Mouse (Mus musculus) heart, adult 2 months (tissue): ENCODE results near the gene Snrpa1.

Experiments used
- CTCF ChIP-seq: fragments of 200-600 bp; IDR thresholded peaks from 2 replicates; pipeline ENCODE4 v1.8.1; 2022; ENCODE audit warnings: antibody characterized with exemption, mild to moderate bottlenecking, moderate library complexity
- EP300 ChIP-seq: fragments of 200-500 bp; IDR thresholded peaks from 2 replicates; pipeline ENCODE4 v1.6.1; 2011; ENCODE audit warnings: low read depth, low read length, control low read depth; ENCODE audit not compliant: insufficient read depth
- POLR2A ChIP-seq: fragments of 200-500 bp; IDR thresholded peaks from 2 replicates; pipeline ENCODE4 v1.6.1; 2011; ENCODE audit warnings: mild to moderate bottlenecking, low read depth, low read length, control low read depth; ENCODE audit not compliant: insufficient read depth

DNA sequence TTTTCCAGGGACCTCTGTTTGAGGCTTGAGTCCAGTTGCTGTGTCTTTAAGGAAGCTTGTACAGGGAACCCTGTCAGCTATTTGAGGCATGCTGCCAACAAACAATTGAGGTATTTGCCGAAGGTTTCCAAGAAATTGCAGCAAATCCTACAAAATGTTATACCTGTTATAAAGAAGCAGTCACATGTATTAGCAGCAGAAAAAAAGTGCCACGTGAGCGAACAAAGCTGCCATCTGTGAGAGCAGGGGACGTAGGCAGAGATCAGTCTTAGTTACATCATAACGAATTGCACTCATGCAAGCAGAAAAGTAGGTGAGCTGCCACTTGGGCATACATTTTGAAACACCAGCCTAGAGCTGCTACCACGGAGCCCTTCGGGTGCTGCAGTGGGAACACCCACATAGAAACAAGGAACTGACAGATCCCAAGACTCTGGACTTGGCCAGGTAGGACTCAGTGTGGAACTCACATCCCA is 47.8 kb downstream of the Snrpa1 start:
- TF ChIP-seq CTCF (no peak), POLR2A (no peak), EP300 (no peak)
